ENCODE assay signal across 7 mouse cellular contexts in the genomic region with DNA sequence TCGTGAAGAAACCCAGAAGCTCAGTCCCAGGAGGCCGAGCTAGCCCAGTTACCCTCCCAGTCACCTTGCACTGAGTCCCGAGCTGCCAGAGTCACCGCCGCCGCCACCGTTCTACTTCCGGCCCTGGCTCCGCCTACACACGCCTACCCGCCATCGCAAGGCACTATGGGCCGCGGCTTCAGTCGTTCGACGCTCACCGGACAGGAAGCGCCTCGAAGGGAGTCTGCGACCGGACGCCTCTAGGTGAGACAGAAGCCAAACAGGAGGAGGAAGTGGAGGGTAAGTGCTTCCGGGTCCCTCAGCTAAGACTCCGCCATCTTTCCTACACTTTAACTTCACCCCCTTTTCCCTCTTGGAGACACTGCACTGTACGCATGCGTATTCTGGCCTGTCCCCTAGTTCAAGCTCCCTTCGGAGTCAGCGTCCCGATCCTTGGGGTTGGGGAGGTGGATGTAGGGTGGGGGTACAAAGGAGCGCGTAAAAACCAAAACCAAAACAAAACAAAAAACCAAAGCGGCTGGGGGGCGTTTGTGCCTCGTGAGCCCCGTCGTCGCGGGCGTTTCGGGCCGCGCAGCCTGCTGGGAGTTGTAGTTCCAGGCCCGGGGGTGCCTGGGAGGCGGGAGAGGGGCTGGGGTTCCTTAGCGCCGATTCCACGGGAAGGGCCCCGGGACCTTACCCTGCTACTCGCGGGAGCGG. TPM values are rescaled to one million over a fixed set of nuclear protein-coding genes. Genes with fewer than 3 reads are reported as not detected.
DNase-seq lines count a peak whose midpoint lies in the region; ATAC-seq lines count a peak whose summit lies in the region.

Gabpa (plus strand) TSS at position 181 of the 696 bp plus-strand sequence.

- no peaks in the 10 kb centered on the region for H3K9me3 ChIP-seq in intestine, embryonic 16.5 days (ENCODE audit: control insufficient read depth, low read length)
- H3K9me3 ChIP-seq in midbrain, embryonic 11.5 days (ENCODE audit: control insufficient read depth, low read length), result no peaks in the 10 kb centered on the region

- peak within 1 kb of the TSS; percentile 72 for H3K4me2 ChIP-seq in intestine, embryonic 16.5 days (ENCODE audit: low read depth, low read length)
- peak within 1 kb of the TSS; percentile 66 for H3K4me2 ChIP-seq in midbrain, embryonic 11.5 days

- H3K4me1 ChIP-seq in intestine, embryonic 16.5 days (ENCODE audit: control insufficient read depth, insufficient read depth, low read length), result peaks cover 8% of the 10 kb centered on the region; the same call in 1 of the 2 replicates
- H3K4me1 ChIP-seq in midbrain, embryonic 11.5 days (ENCODE audit: control insufficient read depth, insufficient read depth, low read length), result peaks cover 11% of the 10 kb centered on the region

- under 1% methylated on average over 52 of the region's 52 CpGs for WGBS in intestine, embryonic 16.5 days
- WGBS in midbrain, embryonic 11.5 days, result under 1% methylated on average over 52 of the region's 52 CpGs

- ATAC-seq in intestine, embryonic 16.5 days, result peak; percentile 95
- peak; percentile 95 for ATAC-seq in midbrain, embryonic 11.5 days (ENCODE audit: low FRiP score)

- no peaks in the 10 kb centered on the region for H3K27me3 ChIP-seq in intestine, embryonic 16.5 days (replicated peaks; ENCODE audit: control insufficient read depth, insufficient read depth, low read length)
- no peaks in the 10 kb centered on the region for H3K27me3 ChIP-seq in midbrain, embryonic 11.5 days (ENCODE audit: control insufficient read depth, insufficient read depth, low read length)

- DNase-seq in adrenal gland, adult 8-10 months, result peak; percentile 95
- DNase-seq in embryo, embryonic 9.5 days (ENCODE audit: extremely low spot score), result peak; percentile 88
- peak; percentile 65 to 87 for DNase-seq in gastrocnemius, postnatal 4 days (ENCODE audit: low spot score in 2 of 2)
- peak; percentile 92 to 93 for DNase-seq in left cerebral cortex, postnatal 36 days (ENCODE audit: low spot score in 2 of 2)
- DNase-seq in midbrain, embryonic 11.5 days (ENCODE audit: low spot score, missing footprints), result peak; percentile 99
- peak; percentile 98 for DNase-seq in skeletal muscle tissue, adult 2 months (ENCODE audit: low read depth, low spot score)

- intact Hi-C loops in left cerebral cortex, postnatal 36 days (cut with DNase I), result loop anchor here (2.0 to 5.0 kb wide), 2 partner anchors 98 to 338 kb away; partner anchors contain the start of genes App and Mrpl39

- H3K9ac ChIP-seq in intestine, embryonic 16.5 days (ENCODE audit: low read depth, low read length), result peak within 1 kb of the TSS; percentile 100
- H3K9ac ChIP-seq in midbrain, embryonic 11.5 days (ENCODE audit: low read length), result peak within 1 kb of the TSS; percentile 98

- H3K36me3 ChIP-seq in intestine, embryonic 16.5 days (ENCODE audit: control insufficient read depth, insufficient read depth, low read length), result peaks cover 10% of the 10 kb centered on the region; the same call in 1 of the 2 replicates
- H3K36me3 ChIP-seq in midbrain, embryonic 11.5 days (ENCODE audit: control insufficient read depth, insufficient read depth, low read length), result peaks cover 8% of the 10 kb centered on the region; the same call in 1 of the 2 replicates

- peak within 1 kb of the TSS; percentile 96 for H3K4me3 ChIP-seq in intestine, embryonic 16.5 days (ENCODE audit: low read length)
- peak within 1 kb of the TSS; percentile 95 for H3K4me3 ChIP-seq in midbrain, embryonic 11.5 days (ENCODE audit: low read depth, low read length)

- H3K27ac ChIP-seq in intestine, embryonic 16.5 days (ENCODE audit: low read length), result peak within 1 kb of the TSS; percentile 100
- peak within 1 kb of the TSS; percentile 95 for H3K27ac ChIP-seq in midbrain, embryonic 11.5 days (ENCODE audit: low read depth, low read length)

RNA-seq across cellular contexts. Expression of gene Gabpa, which starts in this region (rescaled TPM):
- total RNA-seq in adrenal gland, adult 8-10 months (2022), result 10 to 100 TPM; 36.5 to 38.9 (median 37.6) TPM
- 10 to 100 TPM; 42.0 to 46.9 TPM for total RNA-seq in gastrocnemius, postnatal 4 days (2021)
- 24.3 and 25.1 TPM in 2 replicates for polyA plus RNA-seq in intestine, embryonic 16.5 days (2015; fragmentation: Nextera tagmentation; extraction: Ambion mirVana)
- 10 to 100 TPM; 16.4 to 24.0 TPM for total RNA-seq in left cerebral cortex, postnatal 36 days (2021)
- 41.2 and 45.1 TPM in 2 replicates for polyA plus RNA-seq in midbrain, embryonic 11.5 days (2014; fragmentation: Nextera tagmentation; extraction: Ambion mirVana)

Comparison
In these comparisons a context has a peak if more than half of its experiments do, and no peak if none do; other contexts are left out.
1. Peak in every context shown above with its lines: DNase-seq, ATAC-seq, H3K4me3 ChIP-seq and H3K27ac ChIP-seq.